Mouse (Mus musculus) midbrain, embryonic 14.5 days (tissue): ENCODE data around the gene Zfp296. TPM values are rescaled to one million over a fixed set of nuclear protein-coding genes. Genes with fewer than 3 reads are reported as not detected.
A peak's percentile ranks its signal among the peaks of the same experiment; 100 is the strongest.

ENCODE experiments used
- ATAC-seq: fragments of 200-750 bp; cut with Nextera tagmentation; 2 replicates; pipeline ENCODE4 v1.8.0; 2017; ENCODE audit warnings: moderate number of reproducible peaks, moderate library complexity; ENCODE audit not compliant: low FRiP score, low TSS enrichment
- DNase-seq: peaks from one replicate; pipeline ENCODE4 v3.0.0-alpha.2; 2015
- H3K27ac ChIP-seq: fragments of 300-500 bp; sonication (generic); replicated peaks from 2 replicates; pipeline ENCODE4 v1.5.1; 2014; ENCODE audit warnings: mild to moderate bottlenecking, low read depth, low read length, moderate library complexity
- H3K27me3 ChIP-seq: fragments of 300-500 bp; sonication (generic); 2 replicates; pipeline ENCODE4 v1.6.1; 2014; ENCODE audit warnings: low read length, control low read depth, mixed read lengths; ENCODE audit not compliant: control insufficient read depth, insufficient read depth
- H3K36me3 ChIP-seq: fragments of 300-500 bp; sonication (generic); 2 replicates; pipeline ENCODE4 v1.6.1; 2014; ENCODE audit warnings: low read length, control low read depth; ENCODE audit not compliant: control insufficient read depth, insufficient read depth
- H3K4me1 ChIP-seq: fragments of 300-500 bp; sonication (generic); 2 replicates; pipeline ENCODE4 v1.6.1; 2014; ENCODE audit warnings: mild to moderate bottlenecking, antibody characterized with exemption, low read length, control low read depth; ENCODE audit not compliant: control insufficient read depth, insufficient read depth
- H3K4me2 ChIP-seq: fragments of 300-500 bp; sonication (generic); 2 replicates; pipeline ENCODE4 v1.6.1; 2014; ENCODE audit warnings: mild to moderate bottlenecking, low read length, moderate library complexity
- H3K4me3 ChIP-seq: fragments of 300-500 bp; sonication (generic); replicated peaks from 2 replicates; pipeline ENCODE4 v1.5.1; 2014; ENCODE audit warnings: low read depth, low read length
- H3K9ac ChIP-seq: fragments of 300-500 bp; sonication (generic); replicated peaks from 2 replicates; pipeline ENCODE4 v1.6.1; 2014; ENCODE audit warnings: mild to moderate bottlenecking, low read length, moderate library complexity
- H3K9me3 ChIP-seq: fragments of 300-500 bp; sonication (generic); 2 replicates; pipeline ENCODE4 v1.6.1; 2016; ENCODE audit warnings: low read length, control low read depth, mixed read lengths; ENCODE audit not compliant: control insufficient read depth
- WGBS: fragments of 180-500 bp; shearing (Covaris S2); extraction: QIAGEN DNeasy Blood & Tissue Kit; methylation state at CpG from one replicate; pipeline ENCODE4 v1.1.7; 2014; 5-methylcytosine and 5-hydroxymethylcytosine counted together
- polyA plus RNA-seq: library from polyadenylated mRNA; unstranded; fragments of >200 nt; fragmentation: Nextera tagmentation; extraction: Ambion mirVana; gene quantifications from 2 replicates; pipeline ENCODE4 v1.2.1, GENCODE M21; 2014

The Zfp296 gene
- polyA plus RNA-seq, 1 experiment from 2014 or later: 0.32 TPM

GRCm38 (mm10) chr7:19558965-19559364 lies 18.1 kb upstream of the Zfp296 start:
- Histone ChIP-seq H3K4me3 (no peak overlapping the region), H3K27me3 (no peaks in the 10 kb centered on the region), H3K27ac (no peak overlapping the region), H3K9ac (peak overlapping the region; percentile 14), H3K4me2 (peak overlapping the region; percentile 96), H3K36me3 (peaks cover 28% of the 10 kb centered on the region), H3K9me3 (no peaks in the 10 kb centered on the region), H3K4me1 (peaks cover 42% of the 10 kb centered on the region)
- 36% methylated on average over 2 of the region's 2 CpGs for WGBS
- ATAC-seq (no peak), DNase-seq (peak; percentile 57)

GRCm38 (mm10) chr7:19560491-19561260 lies 16.4 kb upstream of the Zfp296 start:
- Histone ChIP-seq H3K4me1 (peaks cover 42% of the 10 kb centered on the region), H3K9me3 (no peaks in the 10 kb centered on the region), H3K27me3 (no peaks in the 10 kb centered on the region), H3K27ac (no peak overlapping the region), H3K4me3 (peak overlapping the region; percentile 97), H3K4me2 (peak overlapping the region; percentile 96), H3K9ac (peak overlapping the region; percentile 94), H3K36me3 (peaks cover 34% of the 10 kb centered on the region)
- DNase-seq (no peak), ATAC-seq (no peak)
- 18% methylated on average over 11 of the region's 11 CpGs for WGBS

GRCm38 (mm10) chr7:19561431-19561764 lies 15.7 kb upstream of the Zfp296 start:
- Histone ChIP-seq H3K36me3 (peaks cover 33% of the 10 kb centered on the region), H3K27ac (peak overlapping the region; percentile 94), H3K9me3 (no peaks in the 10 kb centered on the region), H3K27me3 (no peaks in the 10 kb centered on the region), H3K4me2 (peak overlapping the region; percentile 96), H3K4me3 (peak overlapping the region; percentile 97), H3K9ac (peak overlapping the region; percentile 94), H3K4me1 (peaks cover 42% of the 10 kb centered on the region)
- WGBS: under 1% methylated on average over 11 of the region's 11 CpGs
- no peak for ATAC-seq
- DNase-seq: no peak

- Histone ChIP-seq H3K9me3 (no peaks in the 10 kb centered on the region), H3K4me1 (peaks cover 42% of the 10 kb centered on the region), H3K27me3 (no peaks in the 10 kb centered on the region), H3K9ac (peak overlapping the region; percentile 94), H3K4me3 (peak overlapping the region; percentile 97), H3K4me2 (peak overlapping the region; percentile 96), H3K27ac (peak overlapping the region; percentile 94), H3K36me3 (peaks cover 30% of the 10 kb centered on the region)
- peak; percentile 93 for ATAC-seq
- peak; percentile 99 for DNase-seq
- under 1% methylated on average over 98 of the region's 102 CpGs for WGBS
Measured at GRCm38 (mm10) chr7:19561765-19562642, 15.1 kb upstream of the Zfp296 start.

GRCm38 (mm10) chr7:19562643-19563410 lies 14.3 kb upstream of the Zfp296 start, which contains the start of gene Ppp1r37:
TSS of gene Ppp1r37 (minus strand) at chr7:19563076.
- 2% methylated on average over 19 of the region's 19 CpGs for WGBS

GRCm38 (mm10) chr7:19563884-19564283 lies 13.2 kb upstream of the Zfp296 start:
- 0 out of 2 replicates have a peak overlapping the region, but pooled peaks have one; percentile 96 for H3K4me2 ChIP-seq
- H3K9me3 ChIP-seq: no peaks in the 10 kb centered on the region

More at GRCm38 (mm10) chr7:19562643-19563410, 14.3 kb upstream of the Zfp296 start, which contains the start of gene Ppp1r37:
- H3K27ac ChIP-seq: peak within 1 kb of the TSS; percentile 94
- no peaks in the 10 kb centered on the region for H3K27me3 ChIP-seq
- peak within 1 kb of the TSS; percentile 97 for H3K4me3 ChIP-seq
- peak within 1 kb of the TSS; percentile 96 for H3K4me2 ChIP-seq
- H3K9ac ChIP-seq: peak within 1 kb of the TSS; percentile 94
- DNase-seq: peak; percentile 73
- ATAC-seq: peak; percentile 38; the same call in 1 of the 2 replicates
- H3K36me3 ChIP-seq: peaks cover 24% of the 10 kb centered on the region
- H3K4me1 ChIP-seq: peaks cover 42% of the 10 kb centered on the region
- no peaks in the 10 kb centered on the region for H3K9me3 ChIP-seq

GRCm38 (mm10) chr7:19564455-19564854 lies 12.6 kb upstream of the Zfp296 start:
- H3K4me3 ChIP-seq: no peak overlapping the region
- H3K4me2 ChIP-seq: no peak overlapping the region
- no peaks in the 10 kb centered on the region for H3K27me3 ChIP-seq
- no peak overlapping the region for H3K27ac ChIP-seq
- peaks cover 29% of the 10 kb centered on the region for H3K36me3 ChIP-seq
- 94% methylated on average over 4 of the region's 4 CpGs for WGBS
- H3K9me3 ChIP-seq: no peaks in the 10 kb centered on the region
- DNase-seq (no peak), ATAC-seq (no peak)
- H3K4me1 ChIP-seq: peaks cover 30% of the 10 kb centered on the region
- H3K9ac ChIP-seq: no peak overlapping the region

More at GRCm38 (mm10) chr7:19563884-19564283, 13.2 kb upstream of the Zfp296 start:
- Histone ChIP-seq H3K4me3 (no peak overlapping the region), H3K27ac (no peak overlapping the region), H3K27me3 (no peaks in the 10 kb centered on the region), H3K4me1 (peaks cover 36% of the 10 kb centered on the region), H3K9ac (no peak overlapping the region), H3K36me3 (peaks cover 24% of the 10 kb centered on the region)
- ATAC-seq (no peak), DNase-seq (no peak)
- WGBS: 87% methylated on average over 3 of the region's 3 CpGs

- Histone ChIP-seq H3K9me3 (no peaks in the 10 kb centered on the region), H3K27me3 (no peaks in the 10 kb centered on the region), H3K4me2 (no peak overlapping the region), H3K27ac (no peak overlapping the region), H3K9ac (no peak overlapping the region), H3K4me1 (peaks cover 17% of the 10 kb centered on the region; the same call in 1 of the 2 replicates), H3K4me3 (no peak overlapping the region), H3K36me3 (peaks cover 38% of the 10 kb centered on the region)
- 95% methylated on average over 2 of the region's 2 CpGs for WGBS
- no peak for DNase-seq
- ATAC-seq: no peak
Measured at GRCm38 (mm10) chr7:19565803-19566202, 11.3 kb upstream of the Zfp296 start.
